22 mouse cellular contexts compared by ENCODE assay signal in the genomic region with DNA sequence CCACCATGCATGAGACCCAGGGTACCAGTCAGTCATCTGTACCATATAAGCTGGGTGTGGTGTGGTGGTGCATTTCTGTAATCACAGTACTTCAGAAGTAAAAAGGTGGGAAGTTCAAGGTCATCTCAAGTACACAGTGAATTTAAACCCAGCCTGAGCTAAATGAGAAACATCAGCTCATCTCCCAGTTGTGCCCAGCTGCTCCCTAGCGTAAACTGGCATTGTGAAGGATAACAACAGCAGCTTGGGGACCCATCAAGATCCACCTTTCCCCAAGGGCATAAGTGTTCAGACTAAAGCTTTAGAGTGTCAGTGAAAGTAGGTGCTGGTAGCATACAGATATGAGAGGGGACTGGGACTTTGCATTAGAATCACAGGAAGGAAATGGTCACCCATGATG.
DNase-seq lines count a peak whose midpoint lies in the region; ATAC-seq lines count a peak whose summit lies in the region.
"Had no signal": no experiment of that assay in that cellular context is flagged by ENCODE, and none has a peak within 500 bp of the region (broad histone marks: within the 10 kb centered on the region; RNA-seq: fewer than 3 reads in every experiment).

No protein-coding gene starts in this region.

- 88% methylated on average over 1 of the region's 1 CpGs for WGBS in forebrain, embryonic 12.5 days

- H3K9ac ChIP-seq in forebrain, embryonic 12.5 days: no peak overlapping the region
- H3K9ac ChIP-seq: embryonic facial prominence, embryonic 12.5 days; forebrain, embryonic 13.5 days; forebrain, embryonic 15.5 days; forebrain, postnatal 0 days had no signal

- H3K4me1 ChIP-seq in forebrain, embryonic 12.5 days: no peaks in the 10 kb centered on the region; the same call in 1 of the 2 replicates
- H3K4me1 ChIP-seq: embryonic facial prominence, embryonic 10.5 days had no signal

- no peaks in the 10 kb centered on the region for H3K9me3 ChIP-seq in forebrain, embryonic 12.5 days
- H3K9me3 ChIP-seq: embryonic facial prominence, embryonic 10.5 days; embryonic facial prominence, embryonic 12.5 days; forebrain, embryonic 10.5 days; forebrain, embryonic 15.5 days; G1E had no signal

- H3K27ac ChIP-seq in forebrain, embryonic 12.5 days: no peak overlapping the region
- H3K27ac ChIP-seq: embryonic facial prominence, embryonic 10.5 days; embryonic facial prominence, embryonic 12.5 days; forebrain, embryonic 10.5 days; forebrain, embryonic 13.5 days; forebrain, embryonic 15.5 days had no signal

- no peak for ATAC-seq in forebrain, embryonic 12.5 days (ENCODE audit: low FRiP score)
- ATAC-seq in erythroblast, adult 5-6 weeks (replicated peaks; ENCODE audit: low FRiP score, poor library complexity, severe bottlenecking): no peak
- ATAC-seq: activated CD4-positive, CD25-positive, alpha-beta regulatory T cell, adult 4 months; forebrain, embryonic 13.5 days; forebrain, embryonic 15.5 days; forebrain, postnatal 0 days; Patski had no signal

- peaks cover 22% of the 10 kb centered on the region for H3K27me3 ChIP-seq in forebrain, embryonic 12.5 days
- H3K27me3 ChIP-seq: embryonic facial prominence, embryonic 12.5 days; forebrain, embryonic 15.5 days; Patski had no signal

- no peak overlapping the region for H3K4me3 ChIP-seq in forebrain, embryonic 12.5 days (replicated peaks)
- H3K4me3 ChIP-seq: embryonic facial prominence, embryonic 10.5 days; embryonic facial prominence, embryonic 12.5 days; erythroblast, embryonic 14.5 days; forebrain, embryonic 10.5 days; forebrain, embryonic 13.5 days; forebrain, embryonic 15.5 days had no signal

- H3K4me2 ChIP-seq in forebrain, embryonic 12.5 days: no peak overlapping the region
- H3K4me2 ChIP-seq: embryonic facial prominence, embryonic 12.5 days; forebrain, embryonic 13.5 days; forebrain, embryonic 15.5 days had no signal

- no peaks in the 10 kb centered on the region for H3K36me3 ChIP-seq in forebrain, embryonic 12.5 days (replicated peaks)
- H3K36me3 ChIP-seq: embryonic facial prominence, embryonic 10.5 days; embryonic facial prominence, embryonic 12.5 days; forebrain, embryonic 10.5 days; forebrain, embryonic 15.5 days; G1E had no signal

- DNase-seq in cerebellum, adult 9-10 months: peak; percentile 36
- DNase-seq in cerebellum, adult 8-10 months: no peak
- DNase-seq in R1 (ENCODE audit: low read depth, low spot score): peak; percentile 13
- DNase-seq: adrenal gland, adult 8-10 months; adrenal gland, postnatal 14 days; adrenal gland, postnatal 36 days; cerebellum, adult 11 months; cerebellum, adult 18-20 months; cerebellum, postnatal 10 days; cerebellum, postnatal 25 days; forebrain, postnatal 0 days had no signal
